Mouse (Mus musculus) G1E (cell line): ENCODE results near the gene Traf7. TPM values are rescaled to one million over a fixed set of nuclear protein-coding genes. Genes with fewer than 3 reads are reported as not detected.

Experiments used
- ATAC-seq: 2 replicates; pipeline ENCODE4 v1.8.0; 2016; ENCODE audit warnings: mild to moderate bottlenecking; ENCODE audit not compliant: insufficient number of reproducible peaks, poor library complexity, low FRiP score, severe bottlenecking; ENCODE audit errors: extremely low read depth
- DNase-seq: peaks from one replicate; pipeline ENCODE4 v3.0.0; 2012; ENCODE audit warnings: low spot score
- H3K27me3 ChIP-seq: 2 replicates; pipeline ENCODE4 v1.6.1; 2012; ENCODE audit warnings: mild to moderate bottlenecking, low read length, inconsistent platforms; ENCODE audit not compliant: insufficient read depth
- H3K36me3 ChIP-seq: replicated peaks from 2 replicates; pipeline ENCODE3; 2012; ENCODE audit warnings: mild to moderate bottlenecking, inconsistent platforms
- H3K4me1 ChIP-seq: 2 replicates; pipeline ENCODE4 v1.6.1; 2012; ENCODE audit warnings: low read depth, low read length, inconsistent platforms, mixed read lengths; ENCODE audit not compliant: insufficient read depth
- H3K4me3 ChIP-seq: 2 replicates; pipeline ENCODE4 v1.5.1; 2012; ENCODE audit warnings: low read depth, mild to moderate bottlenecking, inconsistent platforms, low read length, moderate library complexity, mixed read lengths
- H3K9me3 ChIP-seq: replicated peaks from 2 replicates; pipeline ENCODE4 v1.6.1; 2012; ENCODE audit warnings: inconsistent platforms
- CTCF ChIP-seq: IDR thresholded peaks from 2 replicates; pipeline ENCODE4 v1.5.1; 2012; ENCODE audit warnings: low read depth, low read length, inconsistent platforms, mixed read lengths
- GATA1 ChIP-seq: IDR thresholded peaks from 2 replicates; pipeline ENCODE4 v1.6.1; 2012; ENCODE audit warnings: borderline replicate concordance, low read length, inconsistent platforms, mixed read lengths
- GATA2 ChIP-seq: IDR thresholded peaks from 2 replicates; pipeline ENCODE4 v1.6.1; 2012; ENCODE audit warnings: low read depth, low read length, inconsistent platforms, borderline replicate concordance
- POLR2AphosphoS5 ChIP-seq: IDR thresholded peaks from 2 replicates; pipeline ENCODE4 v1.6.1; 2012; ENCODE audit warnings: low read depth, low read length, inconsistent platforms; ENCODE audit not compliant: insufficient replicate concordance
- TAL1 ChIP-seq: conservative IDR thresholded peaks from 2 replicates; pipeline ENCODE4 v1.6.1; 2012; ENCODE audit warnings: low read depth, low read length, inconsistent platforms, mixed read lengths
- polyA plus RNA-seq: library from polyadenylated mRNA; stranded (reverse); fragments of >175 nt; gene quantifications from 2 replicates; pipeline ENCODE4 v1.2.3, GENCODE M21; 2012
- total RNA-seq, 2 experiments: library from RNA; stranded (forward) in 1 of 2; stranded (reverse) in 1 of 2; fragments of 200-1000 nt in 1 of 2; fragments of >200 nt in 1 of 2; fragmentation: Nextera tagmentation in 1 of 2; gene quantifications; 2 replicates each; pipeline ENCODE4 v1.2.3; 2014 to 2017

Traf7 gene
- total and polyA plus RNA-seq, 3 experiments: 62.8 to 198 (median 81.7) TPM

GRCm38 (mm10) chr17:24477053-24477984, 50.4 kb downstream of the Traf7 start:
- peaks cover 65% of the 10 kb centered on the region for H3K4me1 ChIP-seq
- no peaks in the 10 kb centered on the region for H3K27me3 ChIP-seq
- H3K9me3 ChIP-seq: no peaks in the 10 kb centered on the region
- H3K36me3 ChIP-seq: peaks cover 60% of the 10 kb centered on the region
- no peak for TF ChIP-seq GATA1
- no peak for TF ChIP-seq GATA2
- TF ChIP-seq POLR2AphosphoS5: no peak
- no peak for TF ChIP-seq TAL1
- no peak for TF ChIP-seq CTCF
- DNase-seq (no peak), ATAC-seq (no peak)
- H3K4me3 ChIP-seq: peak overlapping the region; percentile 96; the same call in 1 of the 2 replicates

- Histone ChIP-seq H3K9me3 (no peaks in the 10 kb centered on the region), H3K4me3 (no peak overlapping the region), H3K36me3 (peaks cover 69% of the 10 kb centered on the region), H3K27me3 (no peaks in the 10 kb centered on the region), H3K4me1 (peaks cover 74% of the 10 kb centered on the region)
- TF ChIP-seq TAL1 (no peak), GATA1 (no peak), GATA2 (no peak), POLR2AphosphoS5 (no peak), CTCF (no peak)
- DNase-seq: no peak
- ATAC-seq: no peak
Measured at GRCm38 (mm10) chr17:24476022-24476776, 51.5 kb downstream of the Traf7 start.

- no peak for ATAC-seq
- Histone ChIP-seq H3K36me3 (peaks cover 74% of the 10 kb centered on the region), H3K4me1 (peaks cover 80% of the 10 kb centered on the region), H3K27me3 (no peaks in the 10 kb centered on the region), H3K9me3 (no peaks in the 10 kb centered on the region), H3K4me3 (no peak overlapping the region)
- no peak for TF ChIP-seq GATA1
- TF ChIP-seq POLR2AphosphoS5: no peak
- no peak for TF ChIP-seq CTCF
- no peak for DNase-seq
Measured at GRCm38 (mm10) chr17:24475586-24475985, 52.2 kb downstream of the Traf7 start.

GRCm38 (mm10) chr17:24474557-24474956, 53.2 kb downstream of the Traf7 start:
- TF ChIP-seq GATA2 (no peak), TAL1 (no peak), GATA1 (no peak), POLR2AphosphoS5 (no peak; the same call in 1 of the 2 replicates), CTCF (no peak)
- H3K4me1 ChIP-seq: peaks cover 70% of the 10 kb centered on the region
- no peak overlapping the region for H3K4me3 ChIP-seq
- H3K9me3 ChIP-seq: no peaks in the 10 kb centered on the region
- peaks cover 74% of the 10 kb centered on the region for H3K36me3 ChIP-seq
- no peaks in the 10 kb centered on the region for H3K27me3 ChIP-seq
- DNase-seq (no peak), ATAC-seq (no peak)

- DNase-seq: no peak
- peaks cover 74% of the 10 kb centered on the region for H3K36me3 ChIP-seq
- H3K27me3 ChIP-seq: no peaks in the 10 kb centered on the region
- TF ChIP-seq POLR2AphosphoS5: 0 out of 2 replicates have a peak, but pooled peaks have one; percentile 20
- no peak for TF ChIP-seq GATA1
- H3K9me3 ChIP-seq: no peaks in the 10 kb centered on the region
- ATAC-seq: no peak
- peak within 1 kb of the TSS; percentile 100 for H3K4me3 ChIP-seq
- peaks cover 70% of the 10 kb centered on the region for H3K4me1 ChIP-seq
Measured at GRCm38 (mm10) chr17:24473612-24474275, 54.0 kb downstream of the Traf7 start, which contains the start of gene Bricd5. Bricd5 (plus strand) TSS chr17:24473884.

GRCm38 (mm10) chr17:24472512-24472911, 55.2 kb downstream of the Traf7 start:
- DNase-seq (no peak), ATAC-seq (no peak)
- Histone ChIP-seq H3K27me3 (no peaks in the 10 kb centered on the region), H3K36me3 (peaks cover 71% of the 10 kb centered on the region), H3K9me3 (no peaks in the 10 kb centered on the region), H3K4me3 (peak overlapping the region; percentile 100), H3K4me1 (peaks cover 64% of the 10 kb centered on the region)
- no peak for TF ChIP-seq TAL1
- TF ChIP-seq POLR2AphosphoS5: no peak
